8 mouse cellular contexts compared by ENCODE assay signal in genomic region chr8:122282035-122282358, GRCm38 (mm10). TPM values are rescaled to one million over a fixed set of nuclear protein-coding genes. Genes with fewer than 3 reads are reported as not detected.
DNase-seq lines count a peak whose midpoint lies in the region; ATAC-seq and TF ChIP-seq lines count a peak whose summit lies in the region.

Zfpm1 (plus strand) TSS chr8:122282141.

- no peak for DNase-seq in kidney, adult 2 months
- no peak for DNase-seq in kidney, adult 11 months
- DNase-seq in adrenal gland, adult 2 months = no peak
- no peak for DNase-seq in gonadal fat pad, adult 2 months (ENCODE audit: low read depth)
- no peak for DNase-seq in layer of hippocampus, postnatal 25 days (ENCODE audit: extremely low spot score in 1 of 2, low spot score in 1 of 2)
- DNase-seq in embryo, embryonic 10.5 days (ENCODE audit: low spot score) = no peak
- DNase-seq in kidney, adult 8-10 months = no peak

- TF ChIP-seq POLR2A in kidney, adult 2 months (IDR thresholded peaks at IDR 0.05; ENCODE audit: low read depth, low read length) = no peak

- H3K4me2 ChIP-seq in neural tube, embryonic 12.5 days (replicated peaks) = peak within 1 kb of the TSS; percentile 94

- peak within 1 kb of the TSS; percentile 75 for H3K9ac ChIP-seq in neural tube, embryonic 12.5 days

- TF ChIP-seq CTCF in kidney, adult 2 months (conservative IDR thresholded peaks at IDR 0.05; ENCODE audit: insufficient read depth, insufficient read length, low read depth, low read length) = no peak

- ATAC-seq in neural tube, embryonic 12.5 days (ENCODE audit: low FRiP score, low read depth) = no peak; the same call in 1 of the 2 replicates

- no peaks in the 10 kb centered on the region for H3K27me3 ChIP-seq in kidney, adult 2 months (replicated peaks; ENCODE audit: control insufficient read depth, insufficient read depth, low read length)
- H3K27me3 ChIP-seq in neural tube, embryonic 12.5 days (replicated peaks) = peaks cover 36% of the 10 kb centered on the region

- no peaks in the 10 kb centered on the region for H3K36me3 ChIP-seq in kidney, adult 2 months (ENCODE audit: control insufficient read depth, insufficient read depth, low read length)
- no peaks in the 10 kb centered on the region for H3K36me3 ChIP-seq in neural tube, embryonic 12.5 days

- 6% methylated on average over 57 of the region's 60 CpGs for WGBS in kidney, adult 2 months
- 2% methylated on average over 31 of the region's 60 CpGs for WGBS in neural tube, embryonic 12.5 days

- H3K4me1 ChIP-seq in kidney, adult 2 months (ENCODE audit: control insufficient read depth, insufficient read depth, low read length) = peaks cover 8% of the 10 kb centered on the region; the same call in 1 of the 2 replicates
- H3K4me1 ChIP-seq in neural tube, embryonic 12.5 days = peaks cover 39% of the 10 kb centered on the region

- no peaks in the 10 kb centered on the region for H3K9me3 ChIP-seq in neural tube, embryonic 12.5 days

- peak within 1 kb of the TSS; percentile 75 for H3K27ac ChIP-seq in kidney, adult 2 months (ENCODE audit: insufficient read depth, low read depth, low read length)
- no peak within 1 kb of the TSS for H3K27ac ChIP-seq in neural tube, embryonic 12.5 days

- H3K4me3 ChIP-seq in kidney, adult 2 months (ENCODE audit: insufficient read depth, low read depth, low read length) = peak within 1 kb of the TSS; percentile 73
- peak within 1 kb of the TSS; percentile 63 for H3K4me3 ChIP-seq in neural tube, embryonic 12.5 days

RNA-seq across cellular contexts. Expression of gene Zfpm1, which starts in this region (rescaled TPM):
- 9.7 and 11.8 TPM in 2 replicates for polyA plus RNA-seq in kidney, adult 2 months (2012; rRNA removed)
- 10 to 100 TPM; 16.0 to 24.2 TPM for total RNA-seq in adrenal gland, adult 2 months (2021)
- polyA plus RNA-seq in adrenal gland, adult 2 months (2012; rRNA removed) = 37.4 and 60.4 TPM in 2 replicates
- 23.3 and 27.8 TPM in 2 replicates for polyA plus RNA-seq in gonadal fat pad, adult 2 months (2012; rRNA removed)
- total RNA-seq in layer of hippocampus, postnatal 25 days (2021) = 10 to 100 TPM; 37.8 to 43.4 TPM
- 2.2 and 2.3 TPM in 2 replicates for polyA plus RNA-seq in neural tube, embryonic 12.5 days (2016; fragmentation: Nextera tagmentation; extraction: Ambion mirVana)
